8 mouse cellular contexts compared by ENCODE assay signal in the genomic region with DNA sequence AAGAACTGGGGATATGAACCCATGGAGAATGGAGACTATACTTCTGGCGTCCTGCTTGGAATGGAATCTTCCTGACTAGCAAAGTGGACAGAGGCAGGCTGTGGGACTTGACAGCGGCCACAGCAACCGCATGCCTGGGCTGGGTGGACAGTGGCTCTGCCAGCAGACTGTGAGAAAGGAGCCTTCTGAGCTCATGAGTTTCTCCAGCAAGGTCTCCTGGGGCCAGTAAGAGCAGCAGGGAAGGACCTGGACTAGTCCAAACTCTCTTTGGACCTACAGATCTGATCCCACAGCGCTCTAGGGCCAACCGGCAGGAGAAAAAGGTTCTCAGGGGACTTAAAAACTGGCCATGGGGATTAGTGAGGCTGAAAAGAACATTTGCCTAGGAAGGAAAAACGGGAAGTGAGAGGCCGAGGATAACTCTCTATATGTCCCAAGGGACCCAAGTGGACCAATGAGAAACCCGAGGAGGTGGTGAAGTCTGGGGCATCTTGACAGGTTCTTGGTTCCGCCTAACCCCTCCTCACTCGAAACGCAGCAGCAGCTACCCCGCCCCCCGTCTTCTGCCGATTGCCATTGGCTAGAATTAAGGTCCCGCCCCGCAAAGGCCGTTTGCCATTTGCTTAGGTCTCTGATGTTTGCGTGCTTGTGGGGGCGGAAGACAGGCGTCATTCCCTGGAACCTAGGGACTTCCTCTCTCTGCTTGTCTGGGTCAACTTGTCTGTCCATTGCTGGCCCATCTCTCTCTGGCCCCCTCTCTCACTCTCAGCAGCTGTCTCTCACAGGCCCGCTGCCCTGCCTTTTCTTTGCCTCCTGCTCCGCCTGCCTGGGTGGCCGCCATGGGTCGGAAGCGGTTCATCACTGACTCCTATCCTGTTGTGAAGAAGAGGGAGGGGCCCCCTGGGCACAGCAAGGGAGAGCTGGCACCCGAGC. TPM values are rescaled to one million over a fixed set of nuclear protein-coding genes. Genes with fewer than 3 reads are reported as not detected.
A peak's percentile ranks its signal among the peaks of the same experiment; 100 is the strongest.
DNase-seq lines count a peak whose midpoint lies in the region; ATAC-seq and TF ChIP-seq lines count a peak whose summit lies in the region.

A gene (plus strand): TSS at position 647 of the 933 bp plus-strand sequence.

- peak within 1 kb of the TSS; percentile 74 for H3K27ac ChIP-seq in MEL (ENCODE audit: control insufficient read depth, low read depth, low read length)
- H3K27ac ChIP-seq in cerebellum, adult 2 months (ENCODE audit: insufficient read depth, low read length): peak within 1 kb of the TSS; percentile 97
- H3K27ac ChIP-seq in forebrain, postnatal 0 days (ENCODE audit: low read depth, low read length): peak within 1 kb of the TSS; percentile 68
- H3K27ac ChIP-seq in lung, embryonic 16.5 days (ENCODE audit: low read length): peak within 1 kb of the TSS; percentile 95

- no peak for TF ChIP-seq RAD21 in MEL (IDR thresholded peaks at IDR 0.05; ENCODE audit: low read depth, low read length)

- DNase-seq in MEL (ENCODE audit: low read depth, low spot score): peak; percentile 99
- peak; percentile 98 to 99 for DNase-seq in cerebellum, adult 2 months
- peak; percentile 94 for DNase-seq in forebrain, postnatal 0 days
- DNase-seq in heart, postnatal 4 days: peak; percentile 98
- DNase-seq in layer of hippocampus, adult 9-10 months (ENCODE audit: low spot score): peak; percentile 96
- DNase-seq in ovary, postnatal 10 days (ENCODE audit: low spot score): peak; percentile 90
- peak; percentile 94 to 95 for DNase-seq in thymus, postnatal 10 days (ENCODE audit: low spot score in 2 of 2)

- peak in 1 of 2 experiments; percentile 58; a peak in 1 of 4 replicates for TF ChIP-seq EP300 in MEL (IDR thresholded peaks at IDR 0.05; ENCODE audit: low read depth in 1 of 2, low read length in 2 of 2)

- 2% methylated on average over 25 of the region's 26 CpGs for WGBS in cerebellum, adult 2 months
- 12% methylated on average over 26 of the region's 26 CpGs for WGBS in forebrain, postnatal 0 days
- 10% methylated on average over 26 of the region's 26 CpGs for WGBS in lung, embryonic 16.5 days

- peak; percentile 19 to 80; a peak in 3 of 4 replicates for TF ChIP-seq POLR2A in MEL (IDR thresholded peaks at IDR 0.05; ENCODE audit: control insufficient read depth in 1 of 2, insufficient read depth in 1 of 2, low read depth in 1 of 2, low read length in 2 of 2, poor library complexity in 1 of 2)
- TF ChIP-seq POLR2A in cerebellum, adult 2 months (IDR thresholded peaks at IDR 0.05; ENCODE audit: borderline replicate concordance, insufficient read depth, low read length): peak; percentile 92; the same call in 1 of the 2 replicates

- H3K9ac ChIP-seq in MEL (ENCODE audit: control insufficient read depth, low read depth, low read length, poor library complexity, severe bottlenecking): peak within 1 kb of the TSS; percentile 71
- peak within 1 kb of the TSS; percentile 68 for H3K9ac ChIP-seq in forebrain, postnatal 0 days
- H3K9ac ChIP-seq in lung, embryonic 16.5 days (ENCODE audit: low read length): peak within 1 kb of the TSS; percentile 74

- no peak for TF ChIP-seq CTCF in MEL (IDR thresholded peaks at IDR 0.05 in 2 of 3, conservative IDR thresholded peaks at IDR 0.05 in 1 of 3; ENCODE audit: control insufficient read depth in 1 of 3, insufficient read depth in 1 of 3, low read depth in 2 of 3, low read length in 3 of 3, poor library complexity in 1 of 3, severe bottlenecking in 1 of 3)
- no peak for TF ChIP-seq CTCF in cerebellum, adult 2 months (IDR thresholded peaks at IDR 0.05; ENCODE audit: borderline replicate concordance, insufficient read depth, low read depth, low read length)
- TF ChIP-seq CTCF in forebrain, postnatal 0 days (IDR thresholded peaks at IDR 0.05; ENCODE audit: low read depth): no peak

- H3K79me2 ChIP-seq in MEL (ENCODE audit: control insufficient read depth, insufficient read depth, low read length, poor library complexity): peaks cover 2% of the 10 kb centered on the region; the same call in 1 of the 2 replicates

- peaks cover 0 to 11% of the 10 kb centered on the region in 2 experiments; a peak in 2 of 4 replicates for H3K36me3 ChIP-seq in MEL (ENCODE audit: control insufficient read depth in 1 of 2, insufficient read depth in 2 of 2, low read length in 2 of 2)
- H3K36me3 ChIP-seq in forebrain, postnatal 0 days (ENCODE audit: insufficient read depth): no peaks in the 10 kb centered on the region
- no peaks in the 10 kb centered on the region for H3K36me3 ChIP-seq in lung, embryonic 16.5 days (ENCODE audit: control insufficient read depth, insufficient read depth, low read length)

- H3K9me3 ChIP-seq in MEL (replicated peaks; ENCODE audit: insufficient read depth, low read length): no peaks in the 10 kb centered on the region
- no peaks in the 10 kb centered on the region for H3K9me3 ChIP-seq in forebrain, postnatal 0 days (ENCODE audit: low read length)
- H3K9me3 ChIP-seq in lung, embryonic 16.5 days (ENCODE audit: control insufficient read depth, low read length): no peaks in the 10 kb centered on the region

- H3K4me3 ChIP-seq in MEL (ENCODE audit: control insufficient read depth in 1 of 2, insufficient read depth in 1 of 2, low read depth in 2 of 2, low read length in 2 of 2): peak within 1 kb of the TSS; percentile 71 to 93
- peak within 1 kb of the TSS; percentile 90 for H3K4me3 ChIP-seq in cerebellum, adult 2 months (replicated peaks; ENCODE audit: insufficient read depth, low read depth, low read length)
- H3K4me3 ChIP-seq in forebrain, postnatal 0 days (ENCODE audit: low read depth, low read length): peak within 1 kb of the TSS; percentile 62
- H3K4me3 ChIP-seq in lung, embryonic 16.5 days (ENCODE audit: low read length): peak within 1 kb of the TSS; percentile 67

- H3K4me2 ChIP-seq in forebrain, postnatal 0 days (ENCODE audit: low read depth): peak within 1 kb of the TSS; percentile 83
- H3K4me2 ChIP-seq in lung, embryonic 16.5 days (ENCODE audit: low read depth, low read length): peak within 1 kb of the TSS; percentile 90

- H3K27me3 ChIP-seq in MEL (ENCODE audit: control insufficient read depth in 1 of 2, insufficient read depth in 2 of 2, low read length in 2 of 2): no peaks in the 10 kb centered on the region
- H3K27me3 ChIP-seq in cerebellum, adult 2 months (ENCODE audit: control insufficient read depth, insufficient read depth, low read length): no peaks in the 10 kb centered on the region
- H3K27me3 ChIP-seq in forebrain, postnatal 0 days (ENCODE audit: insufficient read depth, low read length): no peaks in the 10 kb centered on the region
- no peaks in the 10 kb centered on the region; the same call in 1 of the 2 replicates for H3K27me3 ChIP-seq in lung, embryonic 16.5 days (ENCODE audit: control insufficient read depth, insufficient read depth, low read depth, low read length)

- peaks cover 2 to 29% of the 10 kb centered on the region in 2 experiments; a peak in 3 of 4 replicates for H3K4me1 ChIP-seq in MEL (ENCODE audit: control insufficient read depth in 1 of 2, insufficient read depth in 2 of 2, low read length in 2 of 2)
- no peaks in the 10 kb centered on the region for H3K4me1 ChIP-seq in cerebellum, adult 2 months (ENCODE audit: control insufficient read depth, insufficient read depth, low read length)
- H3K4me1 ChIP-seq in forebrain, postnatal 0 days (ENCODE audit: insufficient read depth): peaks cover 9% of the 10 kb centered on the region; the same call in 1 of the 2 replicates
- H3K4me1 ChIP-seq in lung, embryonic 16.5 days (replicated peaks; ENCODE audit: control insufficient read depth, insufficient read depth, low read length): peaks cover 19% of the 10 kb centered on the region

- peak; percentile 95 for ATAC-seq in forebrain, postnatal 0 days
- ATAC-seq in lung, embryonic 16.5 days (ENCODE audit: low read depth): peak; percentile 93

TF ChIP-seq in MEL, 35 proteins besides CTCF, POLR2A, EP300 and RAD21 (continues in another document):
- TF ChIP-seq TCF12 (IDR thresholded peaks at IDR 0.05; ENCODE audit: low read depth, low read length) (peak; percentile 22; the same call in 1 of the 2 replicates), KAT2A (conservative IDR thresholded peaks at IDR 0.05; ENCODE audit: low read depth, low read length) (peak; percentile 52), MYB (IDR thresholded peaks at IDR 0.05; ENCODE audit: low read depth, low read length) (no peak), ZMIZ1 (IDR thresholded peaks at IDR 0.05; ENCODE audit: low read depth, low read length) (peak; percentile 83; the same call in 1 of the 2 replicates), SMC3 (IDR thresholded peaks at IDR 0.05; ENCODE audit: low read depth, low read length) (no peak), NRF1 (IDR thresholded peaks at IDR 0.05; ENCODE audit: insufficient read depth, low read depth, low read length, poor library complexity, severe bottlenecking) (peak; percentile 19; the same call in 1 of the 2 replicates), GABPA (IDR thresholded peaks at IDR 0.05; ENCODE audit: low read depth, low read length) (no peak), CHD1 (IDR thresholded peaks at IDR 0.05; ENCODE audit: low read depth, low read length) (no peak), ZNF384 (IDR thresholded peaks at IDR 0.05; ENCODE audit: low read depth, low read length) (no peak), TBP (IDR thresholded peaks at IDR 0.05; ENCODE audit: low read depth, low read length) (peak; percentile 91), NELFE (IDR thresholded peaks at IDR 0.05; ENCODE audit: low read depth, low read length) (peak; percentile 83), ZC3H11A (IDR thresholded peaks at IDR 0.05; ENCODE audit: low read depth, low read length) (no peak), MXI1 (IDR thresholded peaks at IDR 0.05; ENCODE audit: low read depth, low read length) (peak; percentile 53), RCOR1 (IDR thresholded peaks at IDR 0.05; ENCODE audit: low read depth, low read length) (peak; percentile 43; the same call in 1 of the 2 replicates), POLR2AphosphoS2 (IDR thresholded peaks at IDR 0.05; ENCODE audit: low read length) (peak; percentile 83), ZKSCAN1 (IDR thresholded peaks at IDR 0.05; ENCODE audit: low read depth, low read length) (no peak), GATA1 (IDR thresholded peaks at IDR 0.05; ENCODE audit: low read depth, low read length) (no peak), TAL1 (IDR thresholded peaks at IDR 0.05; ENCODE audit: low read length) (no peak), UBTF (IDR thresholded peaks at IDR 0.05; ENCODE audit: borderline replicate concordance, insufficient read depth, low read depth, low read length) (no peak)

RNA-seq across cellular contexts. Expression of the gene that starts here (rescaled TPM):
- total RNA-seq in MEL (2012; rRNA removed): 18.5 and 21.1 TPM in 2 replicates
- polyA plus RNA-seq in MEL (2012; ENCODE audit: insufficient read depth in 1 of 2, insufficient read length in 2 of 2, low read depth in 1 of 2, low replicate concordance in 2 of 2, missing spikeins in 1 of 2): 10 to 100 TPM in 1 of 2 experiments, not detected in 1; 40.4 TPM
- polyA plus RNA-seq in cerebellum, adult 2 months (2012; rRNA removed): 39.3 and 40.1 TPM in 2 replicates
- 18.8 and 21.2 TPM in 2 replicates for total RNA-seq in forebrain, postnatal 0 days (2014; rRNA removed)
- polyA plus RNA-seq in forebrain, postnatal 0 days (2015; fragmentation: Nextera tagmentation; extraction: Ambion mirVana): 21.8 and 23.4 TPM in 2 replicates
- 10 to 100 TPM; 11.0 to 11.2 TPM for total RNA-seq in heart, postnatal 4 days (2021)
- 32.6 and 38.0 TPM in 2 replicates for polyA plus RNA-seq in lung, embryonic 16.5 days (2015; fragmentation: Nextera tagmentation; extraction: Ambion mirVana)

Comparison
In these comparisons a context has a peak if more than half of its experiments do, and no peak if none do; other contexts are left out.
1. Peak in every context shown above with its lines: DNase-seq, ATAC-seq, H3K4me3 ChIP-seq and H3K27ac ChIP-seq.